Mouse (Mus musculus): ENCODE data around the gene Rab11fip5.

Gene Rab11fip5

GRCm38 (mm10) chr6:85314064-85314798 is 60.2 kb downstream of the Rab11fip5 start:
- peak; percentile 76 for DNase-seq (ENCODE audit: low read depth, low spot score)

GRCm38 (mm10) chr6:85307894-85308293 is 66.5 kb downstream of the Rab11fip5 start:
- DNase-seq (ENCODE audit: low read depth, low spot score): no peak

GRCm38 (mm10) chr6:85306375-85306774 is 68.1 kb downstream of the Rab11fip5 start:
- no peak for DNase-seq (ENCODE audit: low read depth, low spot score)

- DNase-seq (ENCODE audit: low read depth, low spot score): no peak
Measured at GRCm38 (mm10) chr6:85305826-85306225, 68.6 kb downstream of the Rab11fip5 start.

GRCm38 (mm10) chr6:85304966-85305365 is 69.5 kb downstream of the Rab11fip5 start:
- peak; percentile 59 for DNase-seq (ENCODE audit: low read depth, low spot score)

- peak; percentile 89 for DNase-seq (ENCODE audit: low read depth, low spot score)
Measured at GRCm38 (mm10) chr6:85302326-85303055, 71.9 kb downstream of the Rab11fip5 start.

- peak; percentile 54 for DNase-seq (ENCODE audit: low read depth, low spot score)
Measured at GRCm38 (mm10) chr6:85295384-85296167, 78.9 kb downstream of the Rab11fip5 start.

- DNase-seq (ENCODE audit: low read depth, low spot score): no peak
Measured at GRCm38 (mm10) chr6:85294004-85294379, 80.4 kb downstream of the Rab11fip5 start.

GRCm38 (mm10) chr6:85293255-85294003 is 81.0 kb downstream of the Rab11fip5 start:
- DNase-seq (ENCODE audit: low read depth, low spot score): peak; percentile 41

GRCm38 (mm10) chr6:85290869-85291824 is 83.3 kb downstream of the Rab11fip5 start:
- DNase-seq (ENCODE audit: low read depth, low spot score): no peak

GRCm38 (mm10) chr6:85288193-85288857 is 86.1 kb downstream of the Rab11fip5 start:
- DNase-seq (ENCODE audit: low read depth, low spot score): no peak

GRCm38 (mm10) chr6:85286283-85287047 is 88.0 kb downstream of the Rab11fip5 start:
- no peak for DNase-seq (ENCODE audit: low read depth, low spot score)
